Mouse (Mus musculus): Measurements from ENCODE around the gene Nelfcd.

The Nelfcd gene

GRCm38 (mm10) chr2:174415731-174416310 lies at the start of gene Nelfcd:
Nelfcd (plus strand) TSS chr2:174415804.
- DNase-seq (ENCODE audit: low read depth, low spot score) = peak; percentile 88

GRCm38 (mm10) chr2:174366571-174366970 lies 49.0 kb upstream of the Nelfcd start:
- DNase-seq (ENCODE audit: low read depth, low spot score) = no peak

- DNase-seq (ENCODE audit: low read depth, low spot score) = no peak
These were observed 34.6 kb upstream of the Nelfcd start for GRCm38 (mm10) chr2:174381021-174381420.

GRCm38 (mm10) chr2:174391936-174392335 lies 23.7 kb upstream of the Nelfcd start:
- DNase-seq (ENCODE audit: low read depth, low spot score) = no peak

- no peak for DNase-seq (ENCODE audit: low read depth, low spot score)
These were observed 23.1 kb upstream of the Nelfcd start for GRCm38 (mm10) chr2:174392554-174392953.

GRCm38 (mm10) chr2:174393383-174393782 lies 22.2 kb upstream of the Nelfcd start:
- no peak for DNase-seq (ENCODE audit: low read depth, low spot score)

- no peak for DNase-seq (ENCODE audit: low read depth, low spot score)
These were observed 19.0 kb upstream of the Nelfcd start for GRCm38 (mm10) chr2:174396643-174397042.

GRCm38 (mm10) chr2:174397065-174397464 lies 18.5 kb upstream of the Nelfcd start:
- DNase-seq (ENCODE audit: low read depth, low spot score) = no peak

- DNase-seq (ENCODE audit: low read depth, low spot score) = no peak
These were observed 17.7 kb upstream of the Nelfcd start for GRCm38 (mm10) chr2:174397881-174398280.

GRCm38 (mm10) chr2:174400396-174400795 lies 15.2 kb upstream of the Nelfcd start:
- no peak for DNase-seq (ENCODE audit: low read depth, low spot score)

- no peak for DNase-seq (ENCODE audit: low read depth, low spot score)
These were observed 5.4 kb upstream of the Nelfcd start for GRCm38 (mm10) chr2:174410222-174410621.

- no peak for DNase-seq (ENCODE audit: low read depth, low spot score)
These were observed 2.5 kb upstream of the Nelfcd start for GRCm38 (mm10) chr2:174413127-174413526.

GRCm38 (mm10) chr2:174415001-174415730 lies 438 bp upstream of the Nelfcd start:
- no peak for DNase-seq (ENCODE audit: low read depth, low spot score)

- DNase-seq (ENCODE audit: low read depth, low spot score) = no peak
These were observed 5.5 kb downstream of the Nelfcd start for GRCm38 (mm10) chr2:174421107-174421506.

- DNase-seq (ENCODE audit: low read depth, low spot score) = no peak
These were observed 8.9 kb downstream of the Nelfcd start for GRCm38 (mm10) chr2:174424301-174425085.

GRCm38 (mm10) chr2:174426856-174427255 lies 11.3 kb downstream of the Nelfcd start:
- no peak for DNase-seq (ENCODE audit: low read depth, low spot score)

- DNase-seq (ENCODE audit: low read depth, low spot score) = no peak
These were observed 12.7 kb downstream of the Nelfcd start for GRCm38 (mm10) chr2:174428076-174428835.

GRCm38 (mm10) chr2:174428996-174429591 lies 13.5 kb downstream of the Nelfcd start:
- no peak for DNase-seq (ENCODE audit: low read depth, low spot score)

- DNase-seq (ENCODE audit: low read depth, low spot score) = no peak
These were observed 19.3 kb downstream of the Nelfcd start for GRCm38 (mm10) chr2:174434943-174435342.

- DNase-seq (ENCODE audit: low read depth, low spot score) = no peak
These were observed 20.6 kb downstream of the Nelfcd start for GRCm38 (mm10) chr2:174436076-174436701.
